Mouse (Mus musculus): ENCODE data around the gene Mllt11. TPM values are rescaled to one million over a fixed set of nuclear protein-coding genes. Genes with fewer than 3 reads are reported as not detected.

The Mllt11 gene
- polyA plus RNA-seq, 1 experiment from 2014 or later: 21.0 TPM

GRCm38 (mm10) chr3:95176500-95176899 lies 55.5 kb downstream of the Mllt11 start:
- Histone ChIP-seq H3K9me3 (replicated peaks; ENCODE audit: control insufficient read depth, low read length) (no peaks in the 10 kb centered on the region), H3K9ac (ENCODE audit: low read depth, low read length) (no peak overlapping the region), H3K4me3 (ENCODE audit: low read depth, low read length) (no peak overlapping the region), H3K36me3 (ENCODE audit: control insufficient read depth, insufficient read depth, low read length) (no peaks in the 10 kb centered on the region), H3K4me1 (ENCODE audit: control insufficient read depth, insufficient read depth, low read length) (no peaks in the 10 kb centered on the region), H3K27ac (ENCODE audit: low read depth, low read length) (no peak overlapping the region), H3K27me3 (ENCODE audit: control insufficient read depth, insufficient read depth, low read length) (peaks cover 21% of the 10 kb centered on the region), H3K4me2 (no peak overlapping the region)
- ATAC-seq (replicated peaks; ENCODE audit: insufficient number of reproducible peaks, low FRiP score, low TSS enrichment): no peak
- 58% methylated on average over 3 of the region's 3 CpGs for WGBS (ENCODE audit: insufficient replicate concordance)

DNA sequence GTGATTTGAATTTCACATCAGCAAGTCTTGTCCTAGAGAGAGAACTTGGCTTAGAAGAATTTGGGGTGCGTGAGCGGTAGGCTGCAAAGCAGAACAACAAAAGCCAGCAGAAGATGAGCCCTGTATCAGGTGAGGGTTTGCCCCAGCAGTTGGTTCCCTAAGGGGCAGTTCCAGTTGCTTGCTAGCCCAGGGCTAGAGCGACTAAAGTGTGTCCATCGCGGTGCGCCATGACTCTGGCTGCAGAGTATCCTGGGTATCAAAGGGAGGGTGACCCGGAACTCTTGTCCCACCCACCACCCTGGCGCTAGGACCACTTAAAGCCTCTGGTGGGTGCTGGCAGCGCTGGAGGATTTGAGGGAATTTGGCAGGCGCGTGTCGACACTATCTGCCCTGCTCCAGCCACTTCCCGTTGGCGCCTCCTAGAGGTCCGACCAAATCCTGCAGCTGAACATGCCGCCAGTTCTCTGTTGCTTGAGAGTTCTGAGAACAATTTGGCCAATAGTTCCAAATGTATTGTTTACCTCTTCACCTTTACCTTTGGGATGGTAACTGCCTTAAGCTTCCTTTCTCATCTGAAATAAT lies 57.9 kb downstream of the Mllt11 start:
- Histone ChIP-seq H3K4me1 (ENCODE audit: control insufficient read depth, insufficient read depth, low read length) (no peaks in the 10 kb centered on the region; the same call in 1 of the 2 replicates), H3K9ac (ENCODE audit: low read depth, low read length) (no peak overlapping the region), H3K27ac (ENCODE audit: low read depth, low read length) (no peak overlapping the region), H3K4me3 (ENCODE audit: low read depth, low read length) (peak overlapping the region; percentile 21; the same call in 1 of the 2 replicates), H3K9me3 (replicated peaks; ENCODE audit: control insufficient read depth, low read length) (no peaks in the 10 kb centered on the region), H3K36me3 (ENCODE audit: control insufficient read depth, insufficient read depth, low read length) (peaks cover 4% of the 10 kb centered on the region; the same call in 1 of the 2 replicates), H3K4me2 (peak overlapping the region; percentile 64), H3K27me3 (ENCODE audit: control insufficient read depth, insufficient read depth, low read length) (peaks cover 38% of the 10 kb centered on the region)
- 3% methylated on average over 16 of the region's 16 CpGs for WGBS (ENCODE audit: insufficient replicate concordance)
- ATAC-seq (replicated peaks; ENCODE audit: insufficient number of reproducible peaks, low FRiP score, low TSS enrichment): no peak; the same call in 1 of the 2 replicates

DNA sequence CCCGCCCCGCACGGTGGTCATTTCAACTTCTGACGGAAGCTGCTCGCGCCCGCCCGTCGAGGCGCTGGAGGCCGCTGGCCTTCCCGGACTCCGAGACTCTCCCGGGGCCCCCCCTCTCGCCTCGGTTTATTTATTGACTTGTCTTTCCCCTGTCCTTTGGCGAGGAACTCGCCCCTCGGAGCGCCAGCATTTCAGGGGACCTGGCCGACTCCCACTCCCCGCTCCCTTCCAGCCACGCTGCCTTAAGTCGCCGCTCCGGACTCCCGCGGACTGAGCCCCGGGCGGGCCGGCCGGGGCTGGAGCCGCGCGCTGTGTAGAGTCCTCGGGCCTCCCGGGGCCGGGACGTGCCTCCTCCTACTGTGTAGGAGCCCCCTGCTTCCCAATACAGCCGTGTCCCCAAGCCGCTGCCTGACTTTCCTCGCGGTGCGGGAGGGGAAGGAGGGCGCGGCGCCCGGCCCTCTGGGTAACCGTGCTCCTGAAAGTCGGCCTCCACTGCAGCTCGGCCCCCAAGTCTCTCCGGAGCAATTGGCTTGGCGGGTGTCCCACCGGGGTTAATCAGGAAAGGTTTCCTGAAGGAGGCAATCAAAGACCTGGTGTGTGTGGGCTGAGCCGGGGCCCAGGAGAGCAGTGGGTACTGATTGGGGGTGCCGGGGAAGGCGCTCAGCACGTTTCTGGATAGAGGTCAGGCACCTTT lies 58.6 kb downstream of the Mllt11 start:
- Histone ChIP-seq H3K4me2 (peak overlapping the region; percentile 64), H3K9me3 (replicated peaks; ENCODE audit: control insufficient read depth, low read length) (no peaks in the 10 kb centered on the region), H3K4me3 (ENCODE audit: low read depth, low read length) (peak overlapping the region; percentile 38), H3K27ac (ENCODE audit: low read depth, low read length) (no peak overlapping the region), H3K4me1 (ENCODE audit: control insufficient read depth, insufficient read depth, low read length) (no peaks in the 10 kb centered on the region; the same call in 1 of the 2 replicates), H3K36me3 (ENCODE audit: control insufficient read depth, insufficient read depth, low read length) (peaks cover 4% of the 10 kb centered on the region; the same call in 1 of the 2 replicates), H3K27me3 (ENCODE audit: control insufficient read depth, insufficient read depth, low read length) (peaks cover 38% of the 10 kb centered on the region), H3K9ac (ENCODE audit: low read depth, low read length) (no peak overlapping the region; the same call in 1 of the 2 replicates)
- peak; percentile 38; the same call in 1 of the 2 replicates for ATAC-seq (replicated peaks; ENCODE audit: insufficient number of reproducible peaks, low FRiP score, low TSS enrichment)
- WGBS (ENCODE audit: insufficient replicate concordance): 3% methylated on average over 55 of the region's 58 CpGs

- peaks cover 38% of the 10 kb centered on the region for H3K27me3 ChIP-seq (ENCODE audit: control insufficient read depth, insufficient read depth, low read length)
- H3K4me2 ChIP-seq: peak overlapping the region; percentile 64
- WGBS (ENCODE audit: insufficient replicate concordance): 15% methylated on average over 73 of the region's 84 CpGs
- H3K27ac ChIP-seq (ENCODE audit: low read depth, low read length): no peak overlapping the region
- H3K36me3 ChIP-seq (ENCODE audit: control insufficient read depth, insufficient read depth, low read length): peaks cover 4% of the 10 kb centered on the region; the same call in 1 of the 2 replicates
- no peaks in the 10 kb centered on the region; the same call in 1 of the 2 replicates for H3K4me1 ChIP-seq (ENCODE audit: control insufficient read depth, insufficient read depth, low read length)
- peak overlapping the region; percentile 38 for H3K4me3 ChIP-seq (ENCODE audit: low read depth, low read length)
- H3K9me3 ChIP-seq (replicated peaks; ENCODE audit: control insufficient read depth, low read length): no peaks in the 10 kb centered on the region
- no peak for ATAC-seq (replicated peaks; ENCODE audit: insufficient number of reproducible peaks, low FRiP score, low TSS enrichment)
- no peak overlapping the region for H3K9ac ChIP-seq (ENCODE audit: low read depth, low read length)
These were observed 59.3 kb downstream of the Mllt11 start for GRCm38 (mm10) chr3:95172526-95173255.

GRCm38 (mm10) chr3:95171105-95171504 lies 60.9 kb downstream of the Mllt11 start:
- H3K9ac ChIP-seq (ENCODE audit: low read depth, low read length): no peak overlapping the region
- H3K27ac ChIP-seq (ENCODE audit: low read depth, low read length): no peak overlapping the region
- H3K4me3 ChIP-seq (ENCODE audit: low read depth, low read length): no peak overlapping the region
- no peaks in the 10 kb centered on the region; the same call in 1 of the 2 replicates for H3K4me1 ChIP-seq (ENCODE audit: control insufficient read depth, insufficient read depth, low read length)
- no peaks in the 10 kb centered on the region for H3K9me3 ChIP-seq (replicated peaks; ENCODE audit: control insufficient read depth, low read length)
- no peak for ATAC-seq (replicated peaks; ENCODE audit: insufficient number of reproducible peaks, low FRiP score, low TSS enrichment)
- peaks cover 6% of the 10 kb centered on the region for H3K36me3 ChIP-seq (ENCODE audit: control insufficient read depth, insufficient read depth, low read length)
- 60% methylated on average over 6 of the region's 6 CpGs for WGBS (ENCODE audit: insufficient replicate concordance)
- no peak overlapping the region for H3K4me2 ChIP-seq
- peaks cover 38% of the 10 kb centered on the region for H3K27me3 ChIP-seq (ENCODE audit: control insufficient read depth, insufficient read depth, low read length)

- peaks cover 6% of the 10 kb centered on the region for H3K36me3 ChIP-seq (ENCODE audit: control insufficient read depth, insufficient read depth, low read length)
- WGBS (ENCODE audit: insufficient replicate concordance): 79% methylated on average over 10 of the region's 10 CpGs
- H3K4me1 ChIP-seq (ENCODE audit: control insufficient read depth, insufficient read depth, low read length): no peaks in the 10 kb centered on the region; the same call in 1 of the 2 replicates
- no peaks in the 10 kb centered on the region for H3K9me3 ChIP-seq (replicated peaks; ENCODE audit: control insufficient read depth, low read length)
- peaks cover 38% of the 10 kb centered on the region for H3K27me3 ChIP-seq (ENCODE audit: control insufficient read depth, insufficient read depth, low read length)
- no peak overlapping the region for H3K27ac ChIP-seq (ENCODE audit: low read depth, low read length)
- no peak overlapping the region for H3K4me3 ChIP-seq (ENCODE audit: low read depth, low read length)
- no peak overlapping the region for H3K9ac ChIP-seq (ENCODE audit: low read depth, low read length)
- H3K4me2 ChIP-seq: no peak overlapping the region
- ATAC-seq (replicated peaks; ENCODE audit: insufficient number of reproducible peaks, low FRiP score, low TSS enrichment): no peak
These were observed 62.0 kb downstream of the Mllt11 start for GRCm38 (mm10) chr3:95169996-95170395.

Other genes starting within 250 kb of the Mllt11 start
- 16.2 and 19.6 TPM in 2 replicates for gene Zfp687, start 216.7 kb downstream of the Mllt11 start, polyA plus RNA-seq (2014; fragmentation: Nextera tagmentation; extraction: Ambion mirVana)
- gene Psmd4, start 189.6 kb downstream of the Mllt11 start, polyA plus RNA-seq (2014; fragmentation: Nextera tagmentation; extraction: Ambion mirVana): 231 and 247 TPM in 2 replicates
- 11.8 and 14.0 TPM in 2 replicates for gene Pip5k1a, start 125.2 kb downstream of the Mllt11 start, polyA plus RNA-seq (2014; fragmentation: Nextera tagmentation; extraction: Ambion mirVana)
- gene Vps72, start 121.1 kb downstream of the Mllt11 start, polyA plus RNA-seq (2014; fragmentation: Nextera tagmentation; extraction: Ambion mirVana): 108 and 113 TPM in 2 replicates
- gene Tmod4, start 107.7 kb downstream of the Mllt11 start, polyA plus RNA-seq (2014; fragmentation: Nextera tagmentation; extraction: Ambion mirVana): 0.53 and 0.83 TPM in 2 replicates
- 57.7 and 61.8 TPM in 2 replicates for gene Scnm1, start 98.2 kb downstream of the Mllt11 start, polyA plus RNA-seq (2014; fragmentation: Nextera tagmentation; extraction: Ambion mirVana)
- 6.5 and 7.6 TPM in 2 replicates for gene Lysmd1, start 98.1 kb downstream of the Mllt11 start, polyA plus RNA-seq (2014; fragmentation: Nextera tagmentation; extraction: Ambion mirVana)
- gene Tnfaip8l2, start 89.8 kb downstream of the Mllt11 start, polyA plus RNA-seq (2014; fragmentation: Nextera tagmentation; extraction: Ambion mirVana): 0.79 and 1.5 TPM in 2 replicates
- gene Sema6c, start 71.7 kb downstream of the Mllt11 start, polyA plus RNA-seq (2014; fragmentation: Nextera tagmentation; extraction: Ambion mirVana): 2.2 and 2.8 TPM in 2 replicates
- gene Gabpb2, start 14.3 kb downstream of the Mllt11 start, polyA plus RNA-seq (2014; fragmentation: Nextera tagmentation; extraction: Ambion mirVana): 5.4 and 7.2 TPM in 2 replicates
- gene Cdc42se1, start 3.4 kb downstream of the Mllt11 start, polyA plus RNA-seq (2014; fragmentation: Nextera tagmentation; extraction: Ambion mirVana): 62.3 and 68.9 TPM in 2 replicates
- gene Gm128, start 9.4 kb upstream of the Mllt11 start, polyA plus RNA-seq (2014; fragmentation: Nextera tagmentation; extraction: Ambion mirVana): 0.30 and 0.62 TPM in 2 replicates
- not detected in 2 replicates for gene Bnipl, start 19.0 kb upstream of the Mllt11 start, polyA plus RNA-seq (2014; fragmentation: Nextera tagmentation; extraction: Ambion mirVana)
- 24.3 and 25.1 TPM in 2 replicates for gene Mindy1, start 49.2 kb upstream of the Mllt11 start, polyA plus RNA-seq (2014; fragmentation: Nextera tagmentation; extraction: Ambion mirVana)
- 24.7 and 32.2 TPM in 2 replicates for gene Prune1, start 49.9 kb upstream of the Mllt11 start, polyA plus RNA-seq (2014; fragmentation: Nextera tagmentation; extraction: Ambion mirVana)
- gene Anxa9, start 75.0 kb upstream of the Mllt11 start, polyA plus RNA-seq (2014; fragmentation: Nextera tagmentation; extraction: Ambion mirVana): 0.84 and 1.5 TPM in 2 replicates
- gene Cers2, start 82.6 kb upstream of the Mllt11 start, polyA plus RNA-seq (2014; fragmentation: Nextera tagmentation; extraction: Ambion mirVana): 117 and 125 TPM in 2 replicates
- 31.6 and 37.6 TPM in 2 replicates for gene Setdb1, start 125.0 kb upstream of the Mllt11 start, polyA plus RNA-seq (2014; fragmentation: Nextera tagmentation; extraction: Ambion mirVana)
- gene 4930558C23Rik, start 170.7 kb upstream of the Mllt11 start, polyA plus RNA-seq (2014; fragmentation: Nextera tagmentation; extraction: Ambion mirVana): not detected in 2 replicates
- 20.6 and 28.5 TPM in 2 replicates for gene Arnt, start 202.2 kb upstream of the Mllt11 start, polyA plus RNA-seq (2014; fragmentation: Nextera tagmentation; extraction: Ambion mirVana)

All from heart, embryonic 11.5 days (tissue).